Mouse (Mus musculus) lung, embryonic 16.5 days (tissue): ENCODE data around the gene Cdk11b. TPM values are rescaled to one million over a fixed set of nuclear protein-coding genes. Genes with fewer than 3 reads are reported as not detected.

Experiments used
- ATAC-seq: fragments of 200-750 bp; cut with Nextera tagmentation; 2 replicates; pipeline ENCODE4 v1.8.0; 2017; ENCODE audit warnings: low read depth, mild to moderate bottlenecking, moderate library complexity
- H3K27ac ChIP-seq: fragments of 300-500 bp; sonication (generic); 2 replicates; pipeline ENCODE4 v1.5.1; 2014; ENCODE audit warnings: mild to moderate bottlenecking, control low read depth, low read length
- H3K27me3 ChIP-seq: fragments of 300-500 bp; sonication (generic); 2 replicates; pipeline ENCODE4 v1.6.1; 2014; ENCODE audit warnings: low read depth, low read length, mixed read lengths; ENCODE audit not compliant: control insufficient read depth, insufficient read depth
- H3K36me3 ChIP-seq: fragments of 300-500 bp; sonication (generic); 2 replicates; pipeline ENCODE4 v1.6.1; 2014; ENCODE audit warnings: low read length; ENCODE audit not compliant: control insufficient read depth, insufficient read depth
- H3K4me1 ChIP-seq: fragments of 300-500 bp; sonication (generic); replicated peaks from 2 replicates; pipeline ENCODE4 v1.6.1; 2014; ENCODE audit warnings: low read length, mixed read lengths; ENCODE audit not compliant: control insufficient read depth, insufficient read depth
- H3K4me2 ChIP-seq: fragments of 300-500 bp; sonication (generic); 2 replicates; pipeline ENCODE4 v1.6.1; 2014; ENCODE audit warnings: low read depth, low read length, control low read depth
- H3K4me3 ChIP-seq: fragments of 300-500 bp; sonication (generic); 2 replicates; pipeline ENCODE4 v1.5.1; 2014; ENCODE audit warnings: mild to moderate bottlenecking, low read length, control low read depth
- H3K9ac ChIP-seq: fragments of 300-500 bp; sonication (generic); 2 replicates; pipeline ENCODE4 v1.6.1; 2014; ENCODE audit warnings: low read length, control low read depth
- H3K9me3 ChIP-seq: fragments of 300-500 bp; sonication (generic); 2 replicates; pipeline ENCODE4 v1.6.1; 2016; ENCODE audit warnings: low read length; ENCODE audit not compliant: control insufficient read depth
- WGBS: fragments of 180-500 bp; shearing (Covaris S2); extraction: QIAGEN DNeasy Blood & Tissue Kit; methylation state at CpG from one replicate; pipeline ENCODE4 v1.1.7; 2014; 5-methylcytosine and 5-hydroxymethylcytosine counted together
- polyA plus RNA-seq: library from polyadenylated mRNA; unstranded; fragments of >200 nt; fragmentation: Nextera tagmentation; extraction: Ambion mirVana; gene quantifications from 2 replicates; pipeline ENCODE4 v1.2.1, GENCODE M21; 2015

Cdk11b gene
- polyA plus RNA-seq, 1 experiment from 2014 or later: 54.6 TPM

- H3K27ac ChIP-seq: no peak overlapping the region
- peaks cover 30% of the 10 kb centered on the region for H3K36me3 ChIP-seq
- ATAC-seq: no peak
- H3K9ac ChIP-seq: no peak overlapping the region
- no peaks in the 10 kb centered on the region for H3K27me3 ChIP-seq
- no peak overlapping the region for H3K4me3 ChIP-seq
- H3K4me1 ChIP-seq: no peaks in the 10 kb centered on the region
- H3K4me2 ChIP-seq: no peak overlapping the region
- no peaks in the 10 kb centered on the region for H3K9me3 ChIP-seq
- 90% methylated on average over 5 of the region's 5 CpGs for WGBS
These were observed 35.3 kb upstream of the Cdk11b start for GRCm38 (mm10) chr4:155589356-155589755.

GRCm38 (mm10) chr4:155591012-155591719 is 33.5 kb upstream of the Cdk11b start:
- Histone ChIP-seq H3K9ac (no peak overlapping the region), H3K27me3 (no peaks in the 10 kb centered on the region), H3K4me3 (no peak overlapping the region), H3K4me1 (no peaks in the 10 kb centered on the region), H3K9me3 (no peaks in the 10 kb centered on the region), H3K27ac (no peak overlapping the region), H3K4me2 (no peak overlapping the region), H3K36me3 (peaks cover 21% of the 10 kb centered on the region)
- peak; percentile 66; the same call in 1 of the 2 replicates for ATAC-seq
- WGBS: 66% methylated on average over 7 of the region's 7 CpGs

- H3K9me3 ChIP-seq: no peaks in the 10 kb centered on the region; the same call in 1 of the 2 replicates
- no peak overlapping the region for H3K9ac ChIP-seq
- no peak overlapping the region for H3K4me3 ChIP-seq
- H3K36me3 ChIP-seq: peaks cover 12% of the 10 kb centered on the region; the same call in 1 of the 2 replicates
- H3K4me2 ChIP-seq: no peak overlapping the region
- WGBS: 36% methylated on average over 1 of the region's 1 CpGs
- H3K4me1 ChIP-seq: no peaks in the 10 kb centered on the region
- ATAC-seq: no peak
- no peaks in the 10 kb centered on the region for H3K27me3 ChIP-seq
- no peak overlapping the region for H3K27ac ChIP-seq
These were observed 30.9 kb upstream of the Cdk11b start for GRCm38 (mm10) chr4:155593780-155594179.

- no peak overlapping the region for H3K4me2 ChIP-seq
- 72% methylated on average over 3 of the region's 3 CpGs for WGBS
These were observed 28.9 kb upstream of the Cdk11b start for GRCm38 (mm10) chr4:155595777-155596176.

GRCm38 (mm10) chr4:155596606-155597005 is 28.0 kb upstream of the Cdk11b start:
- no peaks in the 10 kb centered on the region for H3K36me3 ChIP-seq
- no peaks in the 10 kb centered on the region for H3K27me3 ChIP-seq

More at GRCm38 (mm10) chr4:155595777-155596176, 28.9 kb upstream of the Cdk11b start:
- Histone ChIP-seq H3K4me1 (0 out of 2 replicates have a peak, but pooled peaks cover 3% of the 10 kb centered on the region), H3K27me3 (no peaks in the 10 kb centered on the region), H3K4me3 (no peak overlapping the region), H3K9ac (no peak overlapping the region), H3K27ac (no peak overlapping the region), H3K36me3 (no peaks in the 10 kb centered on the region), H3K9me3 (no peaks in the 10 kb centered on the region; the same call in 1 of the 2 replicates)
- no peak for ATAC-seq

GRCm38 (mm10) chr4:155598536-155598935 is 26.1 kb upstream of the Cdk11b start:
- Histone ChIP-seq H3K9ac (no peak overlapping the region), H3K9me3 (no peaks in the 10 kb centered on the region; the same call in 1 of the 2 replicates), H3K4me3 (no peak overlapping the region), H3K4me2 (no peak overlapping the region), H3K27me3 (no peaks in the 10 kb centered on the region), H3K36me3 (no peaks in the 10 kb centered on the region), H3K27ac (no peak overlapping the region), H3K4me1 (0 out of 2 replicates have a peak, but pooled peaks cover 5% of the 10 kb centered on the region)
- WGBS: 14% methylated on average over 20 of the region's 20 CpGs
- no peak for ATAC-seq

More at GRCm38 (mm10) chr4:155596606-155597005, 28.0 kb upstream of the Cdk11b start:
- WGBS: 78% methylated on average over 5 of the region's 5 CpGs
- no peak overlapping the region for H3K4me2 ChIP-seq
- H3K27ac ChIP-seq: no peak overlapping the region
- 0 out of 2 replicates have a peak, but pooled peaks cover 3% of the 10 kb centered on the region for H3K4me1 ChIP-seq
- H3K9ac ChIP-seq: no peak overlapping the region
- no peak for ATAC-seq
- no peaks in the 10 kb centered on the region; the same call in 1 of the 2 replicates for H3K9me3 ChIP-seq
- no peak overlapping the region for H3K4me3 ChIP-seq

GRCm38 (mm10) chr4:155599901-155600825 is 24.5 kb upstream of the Cdk11b start:
- Histone ChIP-seq H3K27me3 (no peaks in the 10 kb centered on the region), H3K9ac (no peak overlapping the region), H3K9me3 (no peaks in the 10 kb centered on the region; the same call in 1 of the 2 replicates), H3K36me3 (no peaks in the 10 kb centered on the region), H3K4me3 (peak overlapping the region; percentile 85), H3K27ac (no peak overlapping the region; the same call in 1 of the 2 replicates), H3K4me1 (0 out of 2 replicates have a peak, but pooled peaks cover 5% of the 10 kb centered on the region), H3K4me2 (peak overlapping the region; percentile 77)
- 76% methylated on average over 10 of the region's 11 CpGs for WGBS
- no peak for ATAC-seq

GRCm38 (mm10) chr4:155601091-155601996 is 23.3 kb upstream of the Cdk11b start, which contains the start of gene Slc35e2:
Gene Slc35e2 (plus strand): TSS chr4:155601416.
- Histone ChIP-seq H3K27ac (peak within 1 kb of the TSS; percentile 99), H3K4me2 (peak within 1 kb of the TSS; percentile 77), H3K9me3 (no peaks in the 10 kb centered on the region; the same call in 1 of the 2 replicates), H3K27me3 (no peaks in the 10 kb centered on the region), H3K4me1 (0 out of 2 replicates have a peak, but pooled peaks cover 5% of the 10 kb centered on the region), H3K36me3 (0 out of 2 replicates have a peak, but pooled peaks cover 3% of the 10 kb centered on the region), H3K4me3 (peak within 1 kb of the TSS; percentile 85), H3K9ac (peak within 1 kb of the TSS; percentile 94)
- ATAC-seq: peak; percentile 98
- under 1% methylated on average over 55 of the region's 65 CpGs for WGBS
